In the genomic region with DNA sequence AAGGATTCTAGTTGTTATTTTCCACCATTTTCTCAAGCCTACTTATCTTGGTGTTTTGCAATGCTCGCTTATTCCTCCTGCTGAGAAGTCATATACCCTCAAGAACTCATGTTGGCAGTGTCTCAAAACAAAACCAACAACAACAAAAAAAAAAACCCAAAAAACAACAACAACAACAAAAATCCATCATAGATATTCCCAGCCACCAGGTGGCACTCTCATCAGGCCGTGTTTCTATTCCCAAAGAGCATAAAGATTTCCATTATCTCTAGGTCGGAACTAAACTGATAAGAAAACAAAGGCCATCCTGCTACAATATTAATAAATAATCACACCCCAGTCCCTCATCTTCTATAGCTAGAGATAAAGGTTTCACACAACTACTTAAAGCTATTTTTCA, we compare ENCODE assay signal across 10 mouse cellular contexts.
A peak's percentile ranks its signal among the peaks of the same experiment; 100 is the strongest.
DNase-seq lines count a peak whose midpoint lies in the region; TF ChIP-seq lines count a peak whose summit lies in the region.
"Had no signal": no experiment of that assay in that cellular context is flagged by ENCODE, and none has a peak within 500 bp of the region (broad histone marks: within the 10 kb centered on the region; RNA-seq: fewer than 3 reads in every experiment).

No protein-coding gene starts in this region.

- TF ChIP-seq CTCF in left cerebral cortex, adult 2 months (IDR thresholded peaks at IDR 0.05), result peak; percentile 73

- peak; percentile 34 for DNase-seq in cerebellum, adult 11 months
- DNase-seq in cerebellum, adult 9-11 months, result no peak
- DNase-seq in left cerebral cortex, adult 2 months (ENCODE audit: extremely low spot score in 1 of 2, low spot score in 2 of 2), result no peak
- no peak for DNase-seq in left cerebral cortex, postnatal 4 days
- DNase-seq in ZHBTc4 (ENCODE audit: low read depth, low spot score), result peak; percentile 73
- DNase-seq in lung, postnatal 10 days, result peak; percentile 39
- DNase-seq in neural tube, embryonic 10.5 days (ENCODE audit: extremely low spot score, low spot score), result no peak
- DNase-seq in right cerebral cortex, adult 18-20 months, result no peak
- DNase-seq: gastrocnemius, postnatal 14 days had no signal

- H3K27ac ChIP-seq in left cerebral cortex, adult 2 months, result no peak overlapping the region

- H3K4me3 ChIP-seq in left cerebral cortex, adult 2 months, result no peak overlapping the region
- H3K4me3 ChIP-seq: midbrain, embryonic 12.5 days had no signal

- intact Hi-C loops in left cerebral cortex, adult 2 months (cut with DNase I), result loop anchor here (2.0 to 5.0 kb wide), 2 partner anchors 95 to 116 kb away; no protein-coding TSS in a partner anchor
- intact Hi-C loops in left cerebral cortex, postnatal 4 days (cut with DNase I), result loop anchor here (10.0 kb wide), 1 partner anchor 88 kb away; no protein-coding TSS in a partner anchor

Comparison
In these comparisons a context has a peak if more than half of its experiments do, and no peak if none do; other contexts are left out.
1. DNase-seq: peak in cerebellum, adult 11 months (single experiment), ZHBTc4 (single experiment) and lung, postnatal 10 days (single experiment); none in cerebellum, adult 9-11 months (single experiment), left cerebral cortex, adult 2 months (0 of 2), left cerebral cortex, postnatal 4 days (single experiment), neural tube, embryonic 10.5 days (single experiment) and right cerebral cortex, adult 18-20 months (single experiment).